Mouse (Mus musculus) brown adipose tissue, adult 24 weeks (tissue): ENCODE results near the gene Slc35c2. TPM values are rescaled to one million over a fixed set of nuclear protein-coding genes. Genes with fewer than 3 reads are reported as not detected.

Experiments used
- H3K27ac ChIP-seq: fragments of 200-500 bp; replicated peaks from 2 replicates; pipeline ENCODE4 v1.5.1; 2012; ENCODE audit warnings: low read depth, mild to moderate bottlenecking, low read length
- H3K4me1 ChIP-seq: fragments of 200-500 bp; 2 replicates; pipeline ENCODE4 v1.6.1; 2012; ENCODE audit warnings: low read length, mixed read lengths; ENCODE audit not compliant: control insufficient read depth, insufficient read depth, insufficient read length
- H3K4me3 ChIP-seq: fragments of 200-500 bp; 2 replicates; pipeline ENCODE4 v1.5.1; 2012; ENCODE audit warnings: low read depth, mild to moderate bottlenecking, low read length, moderate library complexity; ENCODE audit not compliant: insufficient read depth
- polyA plus RNA-seq: library from polyadenylated mRNA; stranded (reverse); fragments of >200 nt; gene quantifications from 2 replicates; pipeline ENCODE4 v1.2.4, GENCODE M21; 2012; ENCODE audit not compliant: missing spikeins, insufficient read depth, insufficient read length

Slc35c2 gene
- polyA plus RNA-seq, 1 experiment: 12.6 TPM

DNA sequence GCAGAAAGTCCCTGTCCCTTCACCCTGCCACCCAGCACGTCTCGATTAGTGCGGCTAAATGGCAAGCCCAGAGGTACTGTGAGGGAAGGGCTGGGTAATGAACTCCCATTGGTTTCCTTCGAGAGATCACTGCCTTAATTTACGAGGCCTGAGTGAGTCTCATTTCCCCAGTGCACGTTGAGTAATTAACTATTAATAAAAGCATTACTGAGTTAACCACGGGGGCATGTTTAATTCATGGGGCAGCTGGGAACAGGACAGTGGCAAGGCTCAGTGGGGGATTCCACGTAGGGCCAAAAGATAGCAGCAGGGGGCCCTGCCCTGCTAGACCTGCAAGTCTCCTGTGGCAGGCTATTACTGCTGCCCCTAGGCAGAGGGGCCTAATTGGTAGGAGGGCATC, 16.3 kb downstream of the Slc35c2 start:
- no peaks in the 10 kb centered on the region for H3K4me1 ChIP-seq
- no peak overlapping the region for H3K27ac ChIP-seq

DNA sequence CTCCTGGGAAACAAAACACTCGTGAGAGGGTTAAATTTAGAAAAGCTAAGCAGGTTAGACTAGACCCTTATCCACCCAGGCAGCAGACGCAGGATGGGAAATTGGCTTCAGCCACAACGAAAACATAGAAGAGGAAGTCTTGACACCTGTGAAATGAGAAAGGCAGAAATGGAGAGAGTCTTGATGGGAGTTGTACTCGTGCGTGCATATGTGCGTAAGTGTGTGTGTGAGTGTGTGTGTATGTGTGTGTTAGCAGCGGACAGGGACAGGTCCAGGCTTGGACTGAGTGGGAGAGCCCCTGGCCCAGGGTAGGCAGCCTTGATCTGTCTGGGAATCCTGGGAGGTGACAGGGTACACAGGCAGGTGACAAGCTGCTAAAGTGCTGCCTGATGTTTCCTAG, 16.8 kb downstream of the Slc35c2 start:
- Histone ChIP-seq H3K4me1 (no peaks in the 10 kb centered on the region), H3K4me3 (no peak overlapping the region), H3K27ac (no peak overlapping the region)

More for the DNA sequence above, 16.3 kb downstream of the Slc35c2 start:
- H3K4me3 ChIP-seq: no peak overlapping the region

DNA sequence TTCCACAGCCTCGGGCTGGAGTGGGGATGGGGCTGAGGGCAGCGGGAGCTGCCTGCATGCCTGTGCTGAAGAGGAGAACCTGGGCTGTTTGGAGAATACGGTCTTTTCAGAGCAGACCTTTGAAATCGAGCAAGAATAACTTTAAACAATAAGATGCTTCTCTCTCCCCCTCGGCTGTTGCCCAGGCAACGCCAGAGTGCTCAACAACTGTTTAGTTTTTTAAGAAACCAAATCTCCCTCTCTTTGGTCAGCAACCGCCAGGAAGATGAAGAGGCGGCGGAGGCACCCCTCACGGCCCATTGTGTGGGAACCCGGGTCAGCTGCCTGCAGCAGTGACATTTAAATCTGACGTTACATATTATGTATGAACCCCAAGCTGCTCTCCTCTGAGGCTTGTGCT, 20.9 kb downstream of the Slc35c2 start:
- no peaks in the 10 kb centered on the region for H3K4me1 ChIP-seq
- no peak overlapping the region for H3K4me3 ChIP-seq
- H3K27ac ChIP-seq: no peak overlapping the region

DNA sequence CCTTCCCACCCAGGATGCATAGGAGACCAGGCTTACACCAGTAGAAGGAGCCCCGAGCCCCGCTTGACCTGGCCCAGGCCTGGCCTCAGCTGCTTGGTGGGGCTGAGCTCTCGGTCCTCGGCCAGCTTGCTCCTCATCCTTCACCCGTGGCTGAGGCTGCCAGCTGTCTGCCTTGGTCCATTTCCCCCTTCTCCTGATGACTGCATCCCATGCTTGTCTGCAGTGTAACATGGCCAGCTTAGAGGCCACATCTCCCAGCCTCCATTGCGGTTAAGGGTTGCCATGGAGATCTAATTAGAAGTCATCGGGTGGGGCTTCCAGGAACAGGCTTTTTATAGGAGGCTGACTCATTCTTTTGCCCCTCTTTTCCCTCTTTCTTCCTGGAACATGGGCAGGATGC, 23.8 kb downstream of the Slc35c2 start:
- Histone ChIP-seq H3K4me3 (no peak overlapping the region), H3K27ac (no peak overlapping the region), H3K4me1 (no peaks in the 10 kb centered on the region)

DNA sequence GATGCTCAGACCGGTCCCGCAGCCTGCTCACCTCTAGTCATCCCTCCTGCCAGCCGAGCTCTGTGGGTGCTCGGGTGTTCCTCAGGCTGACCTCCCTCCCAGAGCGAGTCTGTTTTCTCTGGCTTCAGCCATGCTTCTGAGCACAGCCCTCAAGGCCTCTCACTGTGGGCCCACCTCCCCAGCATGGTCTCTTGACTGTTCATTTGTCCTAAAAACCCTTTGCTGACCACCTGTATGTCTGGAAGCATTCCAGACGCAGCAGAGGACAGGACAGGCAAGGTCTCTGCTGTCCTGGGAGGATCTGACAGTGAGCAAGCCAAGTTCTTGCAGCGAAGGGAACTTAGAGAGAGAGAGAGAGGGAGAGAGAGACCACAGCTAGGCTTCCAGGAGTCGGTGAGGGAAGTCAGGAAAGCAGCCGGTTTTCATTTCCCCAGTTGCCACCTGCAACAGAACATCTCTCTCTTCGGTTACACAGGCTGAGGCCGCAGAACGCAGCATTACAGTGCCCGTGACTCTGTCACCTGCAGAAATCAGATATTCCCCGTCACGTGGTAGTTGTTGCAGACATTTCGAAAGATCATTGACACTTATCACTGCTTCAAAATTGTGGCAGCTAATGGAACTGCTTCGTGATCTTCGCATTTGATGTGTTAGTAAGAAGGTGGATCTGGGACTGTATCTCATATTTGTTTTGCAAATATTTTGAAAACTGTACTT, 25.2 kb downstream of the Slc35c2 start:
- Histone ChIP-seq H3K27ac (no peak overlapping the region), H3K4me3 (no peak overlapping the region), H3K4me1 (no peaks in the 10 kb centered on the region)

DNA sequence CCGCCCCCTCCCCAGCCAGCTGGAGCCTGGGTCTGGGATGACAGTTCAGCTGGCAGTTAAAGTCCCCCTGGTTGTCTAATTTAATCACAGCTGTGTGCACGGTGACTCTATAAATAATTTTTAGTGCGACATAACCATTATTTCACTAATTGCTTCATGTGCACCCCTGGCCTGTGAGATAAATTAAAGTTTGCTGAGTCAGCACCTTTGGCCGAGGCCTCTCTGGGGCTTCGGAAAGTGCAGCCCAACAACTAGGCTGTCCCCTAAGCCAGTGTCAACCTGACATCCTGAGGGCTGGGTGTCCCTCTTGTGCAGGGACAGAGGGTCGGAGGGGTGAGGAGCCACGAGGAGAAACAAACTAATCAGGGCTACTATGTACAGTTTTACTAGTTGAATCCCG, 27.8 kb downstream of the Slc35c2 start:
- H3K4me3 ChIP-seq: no peak overlapping the region
- no peaks in the 10 kb centered on the region for H3K4me1 ChIP-seq
- no peak overlapping the region for H3K27ac ChIP-seq

DNA sequence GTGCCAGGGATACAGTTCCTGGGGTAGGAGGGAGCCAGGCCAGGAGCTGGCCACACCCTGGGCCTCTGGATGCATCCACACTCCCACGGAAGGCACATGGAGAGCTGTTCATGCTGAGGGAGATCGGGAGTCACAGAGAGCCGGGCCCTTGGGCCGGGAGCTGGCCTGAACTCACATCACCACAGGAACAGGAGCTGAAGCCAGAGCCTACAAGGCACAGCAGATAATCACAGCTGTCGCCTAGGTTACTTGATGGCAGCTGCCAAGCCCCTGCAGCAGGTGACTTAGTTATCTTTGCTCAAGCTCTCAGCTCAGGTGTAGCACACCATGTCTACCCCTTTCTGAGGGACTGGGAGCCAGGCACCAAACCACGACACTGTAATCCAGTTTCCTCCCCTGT, 29.3 kb downstream of the Slc35c2 start:
- H3K4me1 ChIP-seq: no peaks in the 10 kb centered on the region
- H3K4me3 ChIP-seq: no peak overlapping the region
- H3K27ac ChIP-seq: no peak overlapping the region

DNA sequence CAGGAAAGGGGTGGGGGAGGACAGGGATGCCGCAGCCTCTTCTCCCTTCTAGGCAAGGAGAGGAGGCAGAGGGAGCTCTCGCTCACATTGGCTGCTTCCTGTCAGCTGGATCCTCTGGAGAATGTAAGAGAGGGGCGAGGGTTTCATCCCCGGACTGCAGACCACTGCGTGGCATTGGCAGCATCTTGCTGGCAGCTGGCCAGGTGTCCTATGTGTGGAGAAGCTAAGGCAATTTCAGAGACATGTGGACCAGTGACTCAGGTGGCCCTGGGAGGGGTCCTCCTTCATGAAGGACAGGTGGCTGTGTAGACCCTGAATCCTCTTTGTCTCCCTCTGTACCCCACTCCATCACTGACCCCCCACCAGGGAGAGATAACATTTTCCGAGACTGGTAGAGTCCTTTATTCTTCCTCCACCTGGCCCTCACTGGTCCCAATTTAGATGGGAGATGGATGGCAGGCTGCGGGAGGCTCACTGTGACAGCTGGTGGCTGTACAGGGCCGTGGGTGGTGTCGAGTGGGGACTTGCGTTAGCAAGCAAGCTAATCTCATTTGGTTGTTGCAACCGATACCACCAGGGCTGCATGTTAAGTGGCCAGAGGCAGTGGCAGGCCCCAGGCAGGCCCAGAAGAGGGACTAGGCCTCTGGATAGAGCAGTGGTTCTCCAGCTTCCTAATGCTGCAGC, 30.4 kb downstream of the Slc35c2 start:
- no peaks in the 10 kb centered on the region for H3K4me1 ChIP-seq

DNA sequence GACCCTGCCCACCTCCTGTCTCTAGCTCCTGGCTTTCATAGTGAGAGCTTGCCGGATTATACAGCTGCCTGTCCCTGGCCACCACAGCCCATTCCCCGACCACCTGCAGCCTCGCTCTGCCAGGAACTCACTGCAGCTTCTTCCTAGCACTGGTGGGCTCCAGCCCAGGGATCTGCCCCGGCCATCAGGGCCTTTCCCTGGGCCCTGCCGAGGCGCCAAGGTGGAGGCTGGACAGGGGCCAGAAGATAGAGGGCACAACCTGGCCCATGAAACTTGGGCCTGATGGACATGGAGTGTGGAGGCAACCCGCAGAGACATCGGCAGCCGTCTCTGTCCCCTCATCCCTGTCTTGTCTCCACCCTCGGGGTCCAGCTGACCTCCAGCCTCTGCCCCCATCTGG, 31.5 kb downstream of the Slc35c2 start:
- H3K27ac ChIP-seq: no peak overlapping the region
- H3K4me1 ChIP-seq: no peaks in the 10 kb centered on the region
- H3K4me3 ChIP-seq: no peak overlapping the region

More for the DNA sequence above, 30.4 kb downstream of the Slc35c2 start:
- Histone ChIP-seq H3K27ac (no peak overlapping the region), H3K4me3 (no peak overlapping the region)

DNA sequence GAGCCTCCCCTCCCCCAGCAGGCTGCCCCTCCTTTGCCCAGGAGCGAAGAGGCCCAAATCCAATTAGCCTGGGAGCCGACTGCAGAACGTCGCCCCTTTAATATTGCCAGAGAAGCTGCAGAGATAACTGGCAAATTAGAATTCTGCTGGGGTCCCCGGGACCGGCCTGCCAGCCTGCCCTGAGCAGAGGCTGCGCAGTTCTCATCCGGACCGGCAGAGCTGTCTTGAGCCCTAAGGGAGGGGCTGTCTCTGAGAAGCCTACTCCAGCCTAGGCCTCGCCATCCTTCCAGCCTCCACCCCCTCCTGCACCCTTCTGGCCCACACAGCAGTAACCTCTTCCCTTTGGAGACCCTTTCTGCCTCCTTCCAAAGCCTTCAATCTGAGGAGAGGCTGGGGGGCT, 33.8 kb downstream of the Slc35c2 start:
- Histone ChIP-seq H3K27ac (no peak overlapping the region), H3K4me1 (no peaks in the 10 kb centered on the region)

DNA sequence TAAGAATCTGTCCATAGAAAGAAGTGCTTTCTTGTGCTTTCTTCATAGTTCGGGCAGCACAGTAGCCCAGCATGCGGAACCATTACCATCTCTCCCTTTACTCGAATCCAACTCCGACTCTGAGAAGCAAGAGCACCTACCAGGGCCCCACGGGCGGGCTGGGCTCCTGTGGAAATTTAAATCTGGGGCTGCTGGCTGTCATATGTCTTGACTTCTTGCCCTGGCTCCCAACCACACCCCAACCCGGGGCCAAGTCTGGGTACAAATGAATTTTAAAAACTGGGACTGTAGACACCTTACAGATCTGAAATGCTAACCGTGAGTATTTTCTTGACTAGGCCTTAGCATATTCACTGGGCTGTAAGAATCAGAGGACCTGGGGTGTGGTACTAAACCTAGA, 34.4 kb downstream of the Slc35c2 start:
- Histone ChIP-seq H3K4me1 (no peaks in the 10 kb centered on the region), H3K27ac (no peak overlapping the region), H3K4me3 (no peak overlapping the region)

More for the DNA sequence above, 33.8 kb downstream of the Slc35c2 start:
- H3K4me3 ChIP-seq: no peak overlapping the region

DNA sequence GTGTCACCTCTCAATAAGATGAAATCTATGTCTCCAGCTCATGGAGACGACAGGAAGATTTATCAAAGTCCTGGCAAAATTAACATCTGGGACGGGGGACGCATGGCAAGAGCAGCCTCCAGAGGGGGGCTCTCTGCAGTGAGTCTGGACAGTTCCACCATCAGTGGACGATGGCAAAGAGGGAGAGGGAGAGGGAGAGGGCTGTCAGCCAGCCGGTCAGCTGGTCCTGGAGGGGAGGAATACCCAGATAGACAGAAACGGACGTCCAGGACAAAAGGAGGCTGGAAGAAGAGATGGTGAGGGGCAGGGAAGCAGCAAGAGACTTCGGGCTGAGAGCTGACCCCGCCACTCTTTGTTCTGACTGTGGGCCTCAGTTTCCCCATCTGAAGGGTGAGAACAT, 34.9 kb downstream of the Slc35c2 start:
- H3K4me3 ChIP-seq: no peak overlapping the region
- H3K4me1 ChIP-seq: no peaks in the 10 kb centered on the region

DNA sequence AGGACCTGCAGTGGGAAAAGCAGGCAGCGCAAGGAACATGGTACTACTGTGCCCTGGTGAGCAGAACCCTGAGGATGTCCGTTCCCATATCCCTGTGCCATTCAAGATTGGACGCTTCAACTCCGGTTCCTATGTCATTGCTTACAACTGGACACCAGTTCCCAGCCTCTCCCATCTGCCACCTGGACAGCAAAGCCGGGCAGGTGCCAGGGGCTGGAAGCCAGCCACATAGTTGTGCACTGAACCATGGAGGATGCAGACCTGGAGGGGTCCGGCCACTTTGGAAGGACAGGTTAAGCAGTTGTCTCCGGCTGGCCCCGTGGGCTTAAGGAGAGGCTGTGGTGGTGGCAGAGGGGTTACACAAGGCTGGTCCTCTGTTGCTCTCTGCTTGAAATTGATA, 35.3 kb downstream of the Slc35c2 start:
- Histone ChIP-seq H3K4me3 (no peak overlapping the region), H3K4me1 (no peaks in the 10 kb centered on the region), H3K27ac (no peak overlapping the region)

More for the DNA sequence above, 34.9 kb downstream of the Slc35c2 start:
- no peak overlapping the region for H3K27ac ChIP-seq

DNA sequence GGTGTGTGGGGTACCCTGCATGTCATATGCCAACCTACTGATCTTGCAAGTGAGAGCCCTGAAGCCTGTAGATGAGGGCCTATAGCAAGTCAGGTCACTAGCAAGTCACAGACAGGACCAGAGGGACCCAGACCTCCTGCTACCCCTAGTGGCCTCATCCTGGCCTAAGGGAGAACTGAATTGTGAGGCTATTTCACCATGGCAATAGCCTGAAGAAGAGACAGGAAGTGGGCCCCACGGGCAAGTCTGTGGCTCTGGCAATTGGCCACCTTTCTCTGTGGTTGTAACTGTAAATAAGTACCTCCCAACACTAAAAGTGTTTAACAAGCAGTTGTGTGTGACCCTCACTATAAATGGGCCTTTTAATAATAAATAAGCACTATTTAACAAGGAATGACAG, 36.8 kb downstream of the Slc35c2 start:
- Histone ChIP-seq H3K27ac (no peak overlapping the region), H3K4me1 (no peaks in the 10 kb centered on the region), H3K4me3 (no peak overlapping the region)

DNA sequence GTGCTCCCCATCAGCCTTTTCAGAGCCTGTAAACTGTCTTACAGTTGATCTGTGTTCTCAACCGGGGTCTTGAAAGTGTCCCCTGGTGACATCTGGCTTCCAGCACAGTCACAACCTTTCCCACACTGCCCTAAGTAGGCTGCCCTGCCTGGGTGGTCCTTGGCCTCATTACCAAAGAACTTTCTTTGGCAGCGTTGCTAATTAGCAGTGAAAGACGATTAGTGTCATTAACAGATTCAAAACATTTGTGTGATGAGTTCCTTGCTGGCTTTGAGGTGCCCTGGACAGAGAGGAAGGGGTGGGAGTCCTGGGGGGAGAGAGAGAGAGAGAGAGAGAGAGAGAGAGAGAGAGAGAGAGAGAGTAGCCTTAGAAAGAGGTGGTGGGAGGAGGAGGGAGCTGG, 38.7 kb downstream of the Slc35c2 start:
- Histone ChIP-seq H3K27ac (no peak overlapping the region), H3K4me1 (no peaks in the 10 kb centered on the region), H3K4me3 (no peak overlapping the region)

DNA sequence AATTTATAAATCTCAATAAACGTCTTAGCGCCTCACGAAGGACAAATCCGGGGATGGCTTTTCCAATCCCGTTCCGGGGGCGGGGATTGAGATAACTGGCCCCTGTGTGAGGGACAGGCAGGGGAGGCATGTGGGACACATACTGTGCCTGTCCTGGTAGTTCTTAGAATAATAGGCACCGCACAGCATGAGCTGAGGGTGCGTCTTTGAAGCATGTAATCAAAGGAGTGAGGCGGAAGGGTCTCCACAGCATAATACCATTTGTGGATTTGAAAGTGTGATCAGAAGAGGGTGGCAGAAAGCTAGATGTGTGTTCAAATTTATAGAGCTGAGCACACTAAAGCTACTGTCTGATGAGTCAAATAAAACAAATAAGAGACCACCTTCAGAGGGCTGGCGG, 41.3 kb downstream of the Slc35c2 start:
- Histone ChIP-seq H3K4me3 (no peak overlapping the region), H3K4me1 (no peaks in the 10 kb centered on the region), H3K27ac (no peak overlapping the region)
